Mouse (Mus musculus): ENCODE measurements around the gene Eif3c.

The Eif3c gene

GRCm38 (mm10) chr7:126554796-126555195 is 11.4 kb downstream of the Eif3c start:
- DNase-seq (ENCODE audit: low spot score), result no peak

DNA sequence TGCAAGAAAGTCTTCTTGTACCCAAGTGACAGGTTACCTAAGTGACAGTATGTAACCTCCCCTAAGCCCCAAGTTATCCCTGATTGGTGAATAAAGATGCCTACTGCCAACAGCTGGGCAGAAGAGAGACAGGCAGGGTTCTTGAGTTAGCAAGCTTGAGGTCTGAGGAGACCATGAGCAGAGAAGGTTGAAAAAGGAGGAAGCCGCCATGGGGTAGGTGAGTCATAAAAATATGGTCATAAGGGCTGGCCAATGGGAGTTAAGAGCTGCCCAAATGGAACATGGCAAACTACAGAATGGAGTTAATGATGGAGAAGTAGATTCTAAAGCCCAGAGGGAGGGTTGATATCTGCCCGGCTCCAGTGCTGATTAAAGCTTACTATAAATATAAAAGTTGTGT is 20.6 kb downstream of the Eif3c start:
- no peak for DNase-seq (ENCODE audit: low spot score)

GRCm38 (mm10) chr7:126541661-126542060 is 24.6 kb downstream of the Eif3c start:
- DNase-seq (ENCODE audit: low spot score), result no peak

GRCm38 (mm10) chr7:126537820-126538585 is 28.2 kb downstream of the Eif3c start:
- DNase-seq (ENCODE audit: low spot score), result peak; percentile 49

DNA sequence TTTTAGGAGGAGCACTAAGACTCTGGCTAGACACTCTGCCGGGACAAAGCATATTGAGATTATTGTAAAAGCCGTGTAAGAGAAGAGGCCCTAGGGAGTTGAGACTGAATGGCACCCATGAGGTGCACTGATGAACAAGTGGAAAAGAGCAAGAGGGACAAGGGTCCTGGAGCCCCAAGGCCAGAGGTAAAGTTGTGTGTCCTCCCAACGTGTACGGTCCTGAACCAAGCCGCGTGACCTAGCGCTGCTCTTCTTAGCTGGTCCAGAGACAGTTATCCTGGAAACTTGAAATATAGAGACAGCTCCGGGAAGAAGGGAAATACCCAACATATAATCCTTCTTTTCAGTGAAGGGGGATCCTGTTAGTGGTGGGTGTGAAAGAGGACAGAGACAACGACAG is 29.7 kb downstream of the Eif3c start:
- no peak for DNase-seq (ENCODE audit: low spot score)

DNA sequence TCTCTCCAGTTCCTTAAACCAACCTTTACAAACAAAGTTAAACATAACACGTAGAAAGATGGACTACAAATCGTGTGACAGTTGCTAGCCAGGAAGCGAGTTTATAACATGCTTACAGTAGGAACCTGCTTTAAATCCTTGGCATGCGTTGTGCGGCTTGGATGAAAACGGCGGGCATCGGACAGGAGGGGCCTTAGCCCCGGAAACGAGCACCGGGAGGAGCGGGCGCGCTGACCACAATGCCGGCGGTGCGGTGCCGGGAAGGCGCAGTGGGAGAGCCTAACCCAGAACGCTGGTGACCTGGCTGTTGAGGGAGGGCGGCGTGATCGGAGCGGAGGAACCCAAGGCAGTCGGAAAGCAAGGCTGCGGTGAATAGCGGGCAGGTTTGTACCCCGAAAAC is 30.4 kb downstream of the Eif3c start:
- no peak for DNase-seq (ENCODE audit: low spot score)

GRCm38 (mm10) chr7:126533434-126533833 is 32.8 kb downstream of the Eif3c start:
- no peak for DNase-seq (ENCODE audit: low spot score)

DNA sequence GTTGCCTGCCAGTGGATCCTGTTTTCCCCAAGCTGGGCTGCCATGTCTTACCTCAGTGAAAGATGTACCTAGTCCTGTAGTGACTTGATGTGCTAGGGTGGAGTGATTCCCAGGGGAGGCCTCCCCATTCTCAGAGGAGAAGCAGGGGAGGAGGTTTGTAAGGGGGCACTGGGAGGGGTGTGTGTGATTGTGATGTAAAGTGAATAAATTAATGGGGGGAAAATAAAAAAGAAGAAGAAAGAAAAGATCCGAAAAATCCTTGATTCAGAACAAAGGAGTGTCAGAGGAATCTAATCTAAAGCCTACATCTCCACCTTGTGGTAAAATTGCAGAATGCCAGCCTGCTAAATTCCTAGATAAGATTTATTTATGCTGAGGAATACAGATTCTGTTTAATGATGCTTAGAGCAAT is 38.0 kb downstream of the Eif3c start:
- DNase-seq (ENCODE audit: low spot score), result peak; percentile 51

GRCm38 (mm10) chr7:126523316-126523715 is 42.9 kb downstream of the Eif3c start:
- DNase-seq (ENCODE audit: low spot score), result no peak

- DNase-seq (ENCODE audit: low spot score), result peak; percentile 53
Observed at GRCm38 (mm10) chr7:126519513-126519912, 46.7 kb downstream of the Eif3c start.

DNA sequence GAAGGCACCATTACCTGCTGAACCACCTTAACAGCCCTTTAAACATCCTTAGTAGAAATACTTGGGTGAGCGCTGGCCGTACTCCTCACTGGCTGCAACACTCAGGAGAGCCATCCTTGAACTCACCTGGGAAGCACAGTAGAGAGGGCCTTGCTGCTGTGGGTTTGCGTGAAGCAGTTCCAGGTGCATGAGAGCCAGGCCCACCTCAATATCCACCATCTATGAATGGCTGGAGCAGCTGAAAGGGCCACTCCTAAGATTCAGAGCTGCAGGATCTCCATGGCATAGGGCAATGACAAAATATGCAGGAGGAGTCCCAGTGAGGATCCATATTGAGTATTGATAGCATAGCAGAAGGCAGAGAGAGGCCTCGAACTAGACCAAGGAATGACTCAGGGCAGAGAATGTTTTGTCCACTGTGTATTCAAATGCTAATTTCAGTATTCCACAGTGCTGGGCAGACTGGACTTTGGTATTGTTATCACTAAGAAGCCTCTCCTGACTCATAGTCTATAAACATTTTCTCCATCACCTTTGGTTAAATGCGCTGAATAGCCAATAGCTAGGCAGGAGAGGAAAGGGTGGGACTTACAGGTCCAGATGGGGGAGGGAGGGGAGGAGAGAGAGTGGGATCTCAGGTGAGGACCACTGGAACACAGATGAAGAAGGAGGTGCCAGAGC is 47.8 kb downstream of the Eif3c start:
- no peak for DNase-seq (ENCODE audit: low spot score)

GRCm38 (mm10) chr7:126511287-126511686 is 54.9 kb downstream of the Eif3c start:
- no peak for DNase-seq (ENCODE audit: low spot score)

DNA sequence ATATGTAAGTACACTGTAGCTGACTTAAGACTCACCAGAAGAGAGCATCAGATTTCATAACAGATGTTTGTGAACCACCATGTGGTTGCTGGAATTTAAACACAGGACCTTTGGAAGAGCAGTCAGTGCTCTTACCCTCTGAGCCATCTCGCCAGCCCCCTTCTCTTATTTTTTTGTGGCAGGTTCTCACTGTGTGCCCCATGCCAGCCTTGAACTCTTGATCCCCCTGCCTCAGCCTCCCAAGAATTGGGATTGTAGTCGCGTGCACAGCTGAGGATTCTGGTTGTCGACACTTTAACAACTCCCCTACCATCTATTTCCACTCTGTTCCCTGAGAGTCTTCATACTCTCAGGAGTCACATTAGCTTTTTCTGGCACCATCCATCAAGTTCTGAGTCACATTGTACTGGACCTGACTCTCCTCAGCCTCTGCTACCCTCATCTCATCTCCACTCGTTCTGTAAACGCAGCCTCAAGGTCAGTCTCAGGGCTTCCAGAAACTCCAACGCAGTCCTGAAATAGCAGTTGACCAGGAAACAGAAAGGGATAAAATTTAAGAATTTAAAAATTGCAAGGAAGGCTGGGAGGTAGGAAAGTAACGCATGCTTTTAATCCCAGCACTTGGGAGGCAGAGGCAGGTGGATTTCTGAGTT is 59.0 kb downstream of the Eif3c start:
- DNase-seq (ENCODE audit: low spot score), result no peak

DNA sequence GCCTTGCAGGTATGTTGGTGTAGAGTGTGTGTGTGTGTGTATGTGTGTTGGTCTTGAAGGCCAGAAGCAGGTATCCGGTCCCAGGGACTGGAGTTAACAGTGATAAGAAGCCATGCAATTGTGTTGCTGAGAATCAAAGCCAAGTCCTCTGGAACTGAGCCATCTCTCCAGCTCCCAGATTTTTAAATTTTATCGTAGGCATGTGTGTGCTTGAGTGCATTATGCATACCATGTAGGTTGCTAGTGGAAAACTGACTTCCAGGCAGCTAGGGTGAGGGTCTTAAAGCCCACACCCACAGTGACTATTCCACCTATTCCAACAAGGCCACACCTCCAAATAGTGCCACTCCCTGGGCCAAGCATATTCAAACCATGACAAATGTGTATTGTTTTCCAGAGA is 61.3 kb downstream of the Eif3c start:
- DNase-seq (ENCODE audit: low spot score), result no peak

- DNase-seq (ENCODE audit: low spot score), result peak; percentile 97
Observed at GRCm38 (mm10) chr7:126503273-126503878, 62.8 kb downstream of the Eif3c start, which contains the start of gene Atxn2l. Gene Atxn2l, minus strand, starts transcription at chr7:126503437.

GRCm38 (mm10) chr7:126502751-126503150 is 63.5 kb downstream of the Eif3c start:
- peak; percentile 21 for DNase-seq (ENCODE audit: low spot score)

DNA sequence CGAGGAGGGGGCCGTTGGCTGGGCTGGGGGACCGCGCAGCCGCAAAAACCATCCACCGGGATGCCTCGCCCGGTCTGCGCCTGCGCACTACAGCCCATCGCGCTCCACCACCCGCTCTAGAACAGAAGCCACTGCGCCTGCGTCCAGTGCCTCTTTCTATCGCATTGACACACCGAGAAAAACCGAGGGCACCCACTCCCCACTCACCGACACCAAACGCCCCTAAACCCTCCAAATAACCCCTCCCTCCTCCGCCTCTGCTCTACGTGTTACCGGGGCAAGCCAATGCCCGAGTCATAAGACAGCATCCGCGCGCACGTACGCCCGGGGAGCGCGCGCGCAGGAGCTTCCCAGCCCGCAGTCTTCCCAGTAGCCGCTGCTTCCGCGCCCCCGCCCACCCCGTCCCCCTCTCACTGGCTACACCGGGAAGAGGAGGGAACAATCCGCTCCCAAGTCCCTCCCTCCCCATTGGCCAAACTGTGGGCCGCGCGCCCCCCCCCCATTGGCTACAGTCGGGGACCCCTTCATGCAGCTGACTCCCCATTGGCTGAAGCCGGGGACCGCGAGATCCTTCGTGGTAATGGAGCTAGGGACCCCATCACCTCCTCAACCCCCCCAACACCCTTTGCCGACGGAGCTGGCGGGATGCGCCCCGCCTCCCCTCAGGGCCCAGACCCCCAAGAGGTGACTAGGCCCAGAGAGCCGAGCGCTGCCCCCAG is 64.0 kb downstream of the Eif3c start:
- peak; percentile 90 for DNase-seq (ENCODE audit: low spot score)

GRCm38 (mm10) chr7:126501684-126502022 is 64.6 kb downstream of the Eif3c start:
- DNase-seq (ENCODE audit: low spot score), result no peak

GRCm38 (mm10) chr7:126499416-126499815 is 66.8 kb downstream of the Eif3c start:
- DNase-seq (ENCODE audit: low spot score), result no peak

DNA sequence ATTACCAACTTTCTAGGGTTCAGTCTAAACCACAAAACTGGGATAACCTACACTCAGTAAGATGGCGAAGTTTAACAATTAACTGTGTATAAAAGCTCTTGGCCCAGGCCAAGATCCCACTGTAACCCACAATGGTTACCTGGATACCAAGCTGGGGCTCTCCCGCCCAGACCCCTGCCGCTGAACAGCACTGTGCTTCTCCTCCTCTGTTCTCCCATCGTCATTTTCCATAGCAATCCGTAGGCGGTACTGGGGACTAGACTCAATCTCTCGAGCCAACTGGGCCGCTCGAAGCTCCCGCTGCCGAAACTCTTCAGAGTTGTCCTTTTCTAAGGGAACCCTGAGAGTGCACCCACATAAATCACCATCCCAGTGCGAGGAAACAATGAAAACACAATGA is 68.2 kb downstream of the Eif3c start:
- no peak for DNase-seq (ENCODE audit: low spot score)

DNA sequence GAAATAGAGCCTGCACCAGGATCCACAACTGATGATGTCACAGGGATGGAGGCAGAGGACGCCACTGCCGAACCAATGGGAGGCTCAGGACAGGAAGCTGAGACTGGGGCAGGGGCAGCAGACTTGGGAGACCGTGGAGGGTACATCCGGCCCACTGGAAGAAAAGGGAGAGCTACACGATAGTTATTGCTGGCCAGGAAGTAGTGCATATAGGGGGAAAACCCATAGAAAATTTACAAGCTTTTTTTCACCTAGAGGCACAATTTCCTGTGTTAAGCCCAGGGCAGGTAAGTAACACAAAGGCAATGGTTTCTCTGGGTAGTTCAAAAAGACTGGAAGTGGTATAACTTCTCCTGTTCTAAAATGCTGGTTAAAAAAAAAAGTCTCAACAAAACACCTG is 69.7 kb downstream of the Eif3c start:
- DNase-seq (ENCODE audit: low spot score), result no peak

All from adipocyte (in vitro differentiated cells).